Mouse (Mus musculus) ovary, postnatal 36 days (tissue): ENCODE measurements around the gene Pde3a.
A peak's percentile ranks its signal among the peaks of the same experiment; 100 is the strongest.

Experiments
- DNase-seq: peaks from one replicate; pipeline ENCODE4 v3.0.0; 2022; ENCODE audit warnings: low spot score, mixed read lengths

The Pde3a gene

DNA sequence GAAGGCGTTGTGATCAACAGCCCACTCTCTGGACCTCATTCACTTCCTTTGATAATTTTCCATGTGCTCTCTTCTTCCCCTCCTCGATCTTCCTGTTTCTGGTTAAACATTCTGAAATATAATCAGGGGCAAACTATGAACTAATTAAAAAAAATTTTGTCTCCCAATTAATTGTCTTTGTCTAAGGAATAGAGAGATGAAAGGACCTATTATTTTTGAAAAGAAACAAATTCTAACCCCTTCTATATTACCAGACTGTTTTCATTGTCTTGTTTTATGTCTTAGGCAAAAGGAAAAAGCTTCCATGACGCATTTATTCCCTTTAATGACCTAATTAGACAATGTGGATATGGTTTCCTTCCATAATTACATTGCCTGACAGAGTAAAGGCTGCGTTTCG is 156.4 kb downstream of the Pde3a start:
- DNase-seq, result no peak

DNA sequence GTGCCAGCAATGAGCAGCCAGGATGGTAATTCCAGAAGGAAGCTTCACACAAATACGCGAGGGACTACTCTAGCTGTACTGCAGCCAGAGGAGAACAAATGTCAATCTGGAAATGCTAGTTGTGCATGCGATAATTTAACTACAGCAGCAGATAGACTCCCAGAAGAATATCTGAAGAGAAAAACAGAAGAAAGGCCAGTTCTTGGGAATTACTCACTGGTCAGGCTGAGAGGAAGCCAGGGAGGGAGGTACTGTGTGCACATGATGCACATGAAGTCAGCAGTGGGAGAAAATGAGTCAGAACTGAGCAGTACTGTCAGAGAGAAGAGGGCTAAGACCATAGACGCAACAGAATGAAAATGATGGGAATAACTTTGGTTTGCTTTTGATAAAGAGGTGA is 159.7 kb downstream of the Pde3a start:
- no peak for DNase-seq

DNA sequence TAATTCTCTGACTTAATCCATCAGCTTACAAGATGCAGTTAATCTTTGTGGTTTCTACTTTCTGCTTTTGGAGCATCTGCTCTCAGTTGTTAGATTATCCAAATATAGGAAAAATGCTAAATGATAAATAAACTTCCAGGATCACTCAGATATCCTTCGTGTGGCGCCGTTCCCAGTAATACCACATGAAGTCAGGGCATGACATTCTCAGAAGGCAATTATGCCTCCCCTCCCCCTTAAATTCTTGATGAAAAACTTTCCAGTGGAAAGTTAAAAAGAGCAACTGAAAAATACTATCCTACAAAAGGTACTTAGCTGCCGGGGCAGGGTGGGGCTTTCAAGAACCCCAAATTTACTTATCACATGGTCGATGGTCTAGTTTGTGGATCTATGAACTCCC is 161.8 kb downstream of the Pde3a start:
- DNase-seq, result no peak

DNA sequence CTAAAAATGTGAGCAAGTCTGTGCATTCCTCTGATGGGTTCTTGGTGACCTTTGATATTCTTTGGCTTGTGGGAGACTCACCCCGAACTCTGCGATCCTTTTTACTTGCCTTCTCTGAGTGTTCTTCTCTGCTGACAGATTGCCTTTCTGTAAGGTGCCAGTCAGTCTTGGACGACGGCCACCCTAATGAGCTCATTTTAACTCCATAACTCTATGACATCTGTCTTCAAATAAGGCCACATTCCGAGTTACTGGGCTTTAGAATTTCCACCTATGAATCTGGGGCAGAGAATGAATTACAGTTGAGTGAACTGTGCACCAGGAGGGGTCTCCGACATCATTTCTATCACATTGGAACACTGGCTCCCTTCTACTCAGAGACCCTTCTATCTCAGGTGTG is 176.0 kb downstream of the Pde3a start:
- DNase-seq, result no peak

DNA sequence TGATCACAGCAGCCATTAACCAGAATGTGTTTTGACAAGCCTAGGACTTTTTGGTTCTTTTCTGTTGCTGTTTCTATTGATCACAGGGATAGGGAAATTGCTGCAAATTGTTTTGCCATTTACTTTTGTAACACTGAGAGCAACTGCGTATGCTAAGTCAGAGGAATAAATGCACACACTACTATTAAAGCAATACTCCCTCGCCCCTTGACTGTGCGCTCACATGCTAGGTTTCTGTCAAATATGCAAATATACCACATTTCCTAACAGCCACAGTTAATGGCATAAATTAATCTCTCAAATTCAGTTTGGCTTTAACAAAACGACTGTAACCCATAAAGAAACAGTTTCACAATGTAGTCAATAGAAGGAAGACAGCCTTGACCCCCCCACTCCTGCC is 179.5 kb downstream of the Pde3a start:
- no peak for DNase-seq

GRCm38 (mm10) chr6:141430134-141430533 is 181.1 kb downstream of the Pde3a start:
- DNase-seq, result no peak

- DNase-seq, result no peak
Observed at GRCm38 (mm10) chr6:141432271-141432974, 183.4 kb downstream of the Pde3a start.

DNA sequence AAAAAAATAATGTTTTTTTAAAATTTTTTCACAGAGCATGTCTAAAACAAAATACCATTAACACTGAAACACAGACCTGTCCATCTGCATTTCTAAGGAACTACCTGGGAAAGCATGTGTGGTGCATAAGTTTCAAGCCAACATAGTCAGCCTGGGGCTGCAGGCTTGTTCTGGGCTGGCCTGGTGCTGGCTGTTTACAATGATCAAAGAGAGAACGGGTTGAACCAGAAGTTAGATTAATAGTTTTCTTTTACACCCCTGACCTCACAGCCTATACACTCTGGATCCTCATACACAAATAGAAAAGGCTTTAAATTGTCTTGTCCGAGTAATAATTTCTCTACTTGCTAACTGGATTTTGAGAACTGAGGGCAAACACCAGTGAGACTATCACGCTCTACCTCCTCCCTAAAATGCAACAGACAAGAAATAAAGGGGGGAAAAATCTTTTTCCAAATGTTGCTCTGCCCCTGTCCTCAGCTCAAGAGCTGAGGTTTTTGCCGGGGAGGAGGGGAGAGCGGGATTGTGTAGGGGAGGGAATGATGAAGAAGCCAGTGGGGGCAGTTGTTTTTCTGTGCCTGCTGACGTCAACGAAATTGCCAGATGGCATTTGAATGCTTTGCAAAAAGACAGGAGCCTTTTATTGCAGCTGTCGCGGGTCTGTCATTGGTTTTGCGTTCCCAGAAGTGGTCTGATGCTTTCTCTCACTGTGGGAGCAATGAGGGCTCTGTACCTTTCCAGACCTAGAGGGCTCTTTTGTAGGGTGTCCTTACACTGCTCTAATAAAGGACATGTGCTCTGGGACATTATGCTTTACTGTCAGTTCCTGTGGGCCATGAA is 185.1 kb downstream of the Pde3a start:
- DNase-seq, result no peak

GRCm38 (mm10) chr6:141435160-141435559 is 186.1 kb downstream of the Pde3a start:
- DNase-seq, result no peak

GRCm38 (mm10) chr6:141439965-141440364 is 190.9 kb downstream of the Pde3a start:
- DNase-seq, result no peak

GRCm38 (mm10) chr6:141447547-141447946 is 198.5 kb downstream of the Pde3a start:
- peak; percentile 51 for DNase-seq

DNA sequence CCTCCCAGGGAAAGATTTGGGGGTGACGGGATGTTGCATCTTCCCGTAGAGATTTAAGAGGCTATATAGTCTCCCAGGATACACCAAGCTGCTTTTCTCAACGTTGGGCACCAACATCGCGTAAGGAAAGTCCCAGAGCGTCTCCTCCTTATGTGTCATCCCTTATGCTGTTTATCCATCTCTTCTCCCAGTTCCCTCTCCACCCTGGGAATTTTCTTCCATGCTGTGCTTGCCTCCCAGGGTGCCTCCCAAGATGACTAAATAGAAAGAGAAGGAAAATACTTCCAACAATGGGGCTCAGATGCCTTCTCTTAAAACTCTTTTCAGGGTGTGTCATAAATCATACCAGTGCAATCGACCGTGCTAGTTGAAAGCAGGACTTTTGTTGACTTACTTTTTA is 199.8 kb downstream of the Pde3a start:
- DNase-seq, result no peak

- no peak for DNase-seq
Observed at GRCm38 (mm10) chr6:141455335-141455734, 206.3 kb downstream of the Pde3a start.

GRCm38 (mm10) chr6:141456591-141456990 is 207.5 kb downstream of the Pde3a start:
- DNase-seq, result no peak

DNA sequence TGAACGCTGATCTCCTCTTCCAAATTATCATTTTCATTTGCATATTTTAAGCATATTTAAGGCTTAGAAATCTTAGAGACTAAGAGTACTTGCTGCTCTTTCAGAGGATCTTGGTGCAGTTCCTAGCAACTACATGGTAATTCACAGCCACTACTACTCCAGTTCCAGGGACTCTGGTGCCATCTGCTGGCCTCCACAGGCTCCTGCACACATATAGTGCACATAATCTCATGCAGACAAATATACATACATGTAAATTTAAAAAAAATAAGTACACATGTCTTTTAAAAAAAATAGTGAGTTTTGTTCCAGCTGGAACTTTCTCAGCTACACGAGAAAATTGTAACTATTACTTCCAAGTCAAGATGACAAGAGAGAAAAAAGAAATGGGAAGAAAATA is 221.2 kb downstream of the Pde3a start:
- DNase-seq, result no peak

DNA sequence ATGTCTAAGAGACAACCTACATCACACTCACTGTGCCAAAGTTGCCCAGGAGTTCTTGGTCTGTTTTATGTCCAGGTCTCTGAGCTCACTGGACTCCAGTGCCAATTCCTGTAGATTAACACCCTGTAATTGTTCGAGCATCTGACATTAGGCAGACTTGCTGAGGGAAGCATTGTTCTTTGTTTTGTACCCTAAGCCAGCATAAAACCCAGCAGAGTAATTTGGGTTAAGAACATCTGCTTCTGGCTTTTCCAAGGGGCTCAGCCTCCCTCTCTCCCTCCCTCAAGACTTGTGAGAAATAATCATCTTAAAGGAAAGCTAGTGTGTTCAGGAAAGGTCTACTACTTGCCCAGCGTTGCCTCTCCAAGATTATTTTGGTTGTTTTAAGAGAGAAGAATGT is 225.2 kb downstream of the Pde3a start:
- DNase-seq, result no peak

GRCm38 (mm10) chr6:141474696-141475095 is 225.6 kb downstream of the Pde3a start:
- no peak for DNase-seq

DNA sequence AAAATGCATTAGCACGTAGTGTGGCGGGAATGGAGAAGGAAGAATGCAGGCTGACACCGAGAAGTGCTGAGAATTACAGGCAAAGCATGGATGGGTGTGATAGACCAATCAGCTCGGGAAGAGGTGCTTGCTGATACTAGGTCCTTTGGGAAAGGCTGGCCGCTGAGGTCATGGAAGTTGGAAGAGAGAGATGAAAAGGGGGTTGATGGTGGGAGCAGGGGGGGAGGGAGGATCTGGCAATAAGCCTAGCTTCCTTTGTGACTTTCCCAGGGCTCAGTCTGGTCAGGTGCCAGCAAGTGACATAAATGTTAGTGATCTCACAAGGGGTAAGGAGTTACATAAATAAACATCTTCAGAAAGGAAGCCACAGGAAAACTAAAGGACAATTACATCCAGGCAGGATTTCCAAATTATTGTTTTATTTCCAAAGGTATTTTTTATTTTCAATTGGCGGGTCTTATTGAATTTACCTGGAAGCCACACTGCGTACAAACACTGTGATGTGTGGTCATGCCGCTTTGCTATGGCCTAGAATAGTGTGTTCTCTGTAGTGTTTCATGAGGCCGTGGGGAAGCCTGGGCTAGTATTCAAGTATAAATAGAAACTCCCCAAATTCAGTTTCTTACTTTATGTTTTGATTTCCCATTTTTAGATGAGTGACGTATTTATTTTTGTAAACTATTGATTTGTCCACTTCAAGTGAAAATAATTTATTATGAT is 236.4 kb downstream of the Pde3a start:
- no peak for DNase-seq

DNA sequence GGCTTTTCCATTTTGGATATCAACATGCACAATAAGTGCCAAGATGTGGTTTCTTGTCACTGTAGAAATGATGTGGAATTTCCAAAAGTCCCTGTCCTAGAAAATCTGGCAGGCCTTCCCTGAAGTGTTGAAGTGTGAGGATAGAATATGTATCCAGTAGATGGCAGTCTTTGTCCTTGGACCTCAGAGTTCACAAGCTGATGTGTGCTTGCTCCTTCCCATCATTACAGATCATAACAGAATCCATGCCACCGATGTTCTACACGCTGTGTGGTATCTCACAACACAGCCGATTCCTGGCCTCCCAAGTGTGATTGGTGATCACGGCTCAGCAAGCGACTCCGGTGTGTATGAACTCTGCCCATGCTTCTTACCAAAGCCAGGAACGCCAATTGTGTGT is 238.2 kb downstream of the Pde3a start:
- DNase-seq, result no peak

DNA sequence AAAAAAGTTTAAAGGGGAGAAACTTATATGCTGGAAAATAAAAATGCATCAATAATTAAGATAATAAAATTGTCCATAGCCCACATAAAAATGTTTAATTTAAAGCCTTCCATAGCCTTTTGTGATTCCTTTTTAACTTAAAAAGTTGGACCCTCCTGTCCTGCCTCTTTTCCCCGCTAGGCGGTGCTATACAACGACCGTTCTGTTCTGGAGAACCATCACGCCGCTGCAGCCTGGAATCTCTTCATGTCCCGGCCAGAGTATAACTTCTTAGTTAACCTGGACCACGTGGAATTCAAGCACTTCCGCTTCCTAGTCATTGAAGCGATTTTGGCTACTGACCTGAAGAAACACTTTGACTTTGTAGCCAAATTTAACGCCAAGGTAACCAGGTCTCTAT is 239.6 kb downstream of the Pde3a start:
- peak; percentile 53 for DNase-seq

DNA sequence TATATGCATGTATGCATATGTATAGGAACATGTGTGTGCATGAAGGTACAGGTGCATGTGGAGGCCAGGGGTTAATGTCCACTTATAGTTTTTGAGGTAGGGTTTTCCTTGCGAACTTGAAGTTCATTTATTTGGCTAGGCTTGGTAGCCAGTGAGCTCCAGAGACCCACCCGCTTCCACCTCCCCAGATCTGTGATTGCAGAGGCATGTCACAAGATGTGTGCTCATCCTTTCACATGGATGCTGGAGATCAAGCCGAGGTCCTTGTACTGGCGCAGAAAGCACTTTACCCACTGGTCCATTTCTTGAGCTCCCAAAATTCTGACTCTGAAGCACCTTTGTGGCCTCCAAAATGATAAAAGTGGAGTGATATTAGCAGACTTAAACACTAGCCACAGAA is 245.8 kb downstream of the Pde3a start:
- no peak for DNase-seq

DNA sequence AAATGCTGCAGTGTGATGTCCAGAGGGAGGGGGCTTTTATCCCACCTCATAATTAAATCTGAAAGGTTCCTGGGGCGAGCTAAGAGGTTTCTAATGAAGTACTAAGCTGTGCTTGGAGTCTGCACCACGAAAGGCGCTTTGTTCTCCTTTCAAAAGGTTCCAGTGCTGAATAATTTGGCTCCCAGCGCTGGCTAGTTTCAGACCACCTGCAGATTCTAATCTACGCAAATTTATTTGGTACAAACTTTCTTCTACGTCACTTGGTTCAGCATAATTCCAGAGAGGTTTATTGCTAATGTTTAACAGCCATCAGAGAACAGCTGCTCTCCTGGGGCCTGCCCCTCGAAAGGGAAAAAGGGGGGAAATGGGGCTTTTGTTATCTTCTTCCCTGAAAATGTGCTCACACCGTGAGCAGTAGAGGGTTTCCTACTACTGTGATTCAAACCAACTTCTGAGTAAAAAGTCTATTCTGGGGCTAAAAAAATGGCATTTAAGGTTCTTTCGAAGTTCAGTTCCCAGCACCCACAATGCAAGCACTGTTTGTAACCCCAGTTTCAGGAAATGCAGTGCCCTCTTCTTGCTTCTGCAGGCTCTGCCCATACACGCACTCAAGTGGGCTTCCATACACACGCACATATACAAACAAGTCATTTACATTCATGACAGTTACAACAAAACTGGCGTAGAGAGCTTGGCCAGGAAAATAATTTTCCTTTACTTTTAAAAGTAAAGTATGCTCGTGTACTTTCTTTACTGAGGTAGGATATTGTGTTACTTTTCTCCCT is 246.8 kb downstream of the Pde3a start:
- DNase-seq, result no peak
